Mouse (Mus musculus): Measurements from ENCODE around the gene Rbm26.

GRCm38 (mm10) chr14:105176381-105177168, 552 bp downstream of the Rbm26 start:
- TF ChIP-seq CTCF (conservative IDR thresholded peaks at IDR 0.05; ENCODE audit: insufficient read depth, insufficient read length, low read depth, low read length) (no peak), POLR2A (IDR thresholded peaks at IDR 0.05; ENCODE audit: low read depth, low read length) (no peak)
